Mouse (Mus musculus): ENCODE results near the gene Hsd3b7. TPM values are rescaled to one million over a fixed set of nuclear protein-coding genes. Genes with fewer than 3 reads are reported as not detected.

Gene Hsd3b7
- polyA plus RNA-seq, 1 experiment from 2014 or later, result 24.9 TPM

DNA sequence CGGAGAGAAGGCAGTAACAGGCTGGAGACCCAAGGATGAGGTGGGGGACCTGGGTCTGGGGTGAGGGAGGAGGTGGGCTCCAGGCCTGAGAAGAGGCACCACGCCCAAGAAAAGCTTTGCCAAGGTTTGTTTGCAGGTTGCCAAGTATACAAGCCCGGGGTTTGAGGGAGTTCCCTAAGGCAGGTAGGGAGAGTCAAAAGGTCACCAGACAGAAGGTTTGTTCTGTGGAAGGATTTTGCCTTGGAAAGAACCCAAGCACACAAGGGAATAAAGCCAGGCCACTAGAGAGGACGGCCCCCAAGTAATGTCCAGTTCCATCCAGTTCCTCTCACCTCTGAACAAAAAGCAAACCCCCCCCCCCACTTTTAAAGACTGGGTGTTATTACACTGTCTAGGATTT is 10.8 kb downstream of the Hsd3b7 start:
- Histone ChIP-seq H3K36me3 (ENCODE audit: control insufficient read depth, insufficient read depth) (no peaks in the 10 kb centered on the region), H3K4me2 (ENCODE audit: low read depth, low read length) (no peak overlapping the region), H3K4me3 (ENCODE audit: low read length) (no peak overlapping the region), H3K4me1 (ENCODE audit: control insufficient read depth, insufficient read depth, low read length) (peaks cover 16% of the 10 kb centered on the region), H3K27me3 (ENCODE audit: control insufficient read depth, insufficient read depth, low read length) (no peaks in the 10 kb centered on the region), H3K9ac (ENCODE audit: low read length) (no peak overlapping the region), H3K9me3 (replicated peaks; ENCODE audit: control insufficient read depth, low read length) (no peaks in the 10 kb centered on the region), H3K27ac (ENCODE audit: low read length) (no peak overlapping the region)
- ATAC-seq (replicated peaks; ENCODE audit: extremely low read depth, insufficient read depth, low FRiP score), result no peak
- 74% methylated on average over 4 of the region's 4 CpGs for WGBS

DNA sequence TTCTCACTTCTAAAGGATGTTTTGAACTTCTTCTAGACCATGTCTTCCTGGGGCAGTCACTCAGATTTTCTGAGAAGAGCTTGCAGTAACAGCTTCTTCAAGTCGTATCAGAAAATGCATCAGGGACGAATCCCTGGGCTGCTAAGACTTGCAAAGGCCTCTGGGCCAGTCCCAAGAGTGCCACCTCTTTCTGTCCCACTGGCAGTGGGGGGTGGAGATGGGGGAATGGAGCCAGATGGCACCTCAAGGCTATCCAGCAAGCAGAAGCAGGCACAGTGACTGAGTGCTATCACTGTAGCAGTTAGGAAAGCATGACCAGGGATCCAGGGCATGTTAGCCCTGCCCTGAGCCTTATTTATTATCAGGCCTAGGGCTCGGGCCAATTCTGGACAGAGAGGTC is 11.9 kb downstream of the Hsd3b7 start:
- H3K9ac ChIP-seq (ENCODE audit: low read length), result no peak overlapping the region
- H3K9me3 ChIP-seq (replicated peaks; ENCODE audit: control insufficient read depth, low read length), result no peaks in the 10 kb centered on the region
- no peaks in the 10 kb centered on the region for H3K27me3 ChIP-seq (ENCODE audit: control insufficient read depth, insufficient read depth, low read length)
- H3K4me3 ChIP-seq (ENCODE audit: low read length), result no peak overlapping the region
- no peak for ATAC-seq (replicated peaks; ENCODE audit: extremely low read depth, insufficient read depth, low FRiP score)
- no peak overlapping the region for H3K4me2 ChIP-seq (ENCODE audit: low read depth, low read length)
- no peak overlapping the region for H3K27ac ChIP-seq (ENCODE audit: low read length)
- H3K4me1 ChIP-seq (ENCODE audit: control insufficient read depth, insufficient read depth, low read length), result peaks cover 18% of the 10 kb centered on the region
- 78% methylated on average over 3 of the region's 3 CpGs for WGBS
- H3K36me3 ChIP-seq (ENCODE audit: control insufficient read depth, insufficient read depth), result no peaks in the 10 kb centered on the region

DNA sequence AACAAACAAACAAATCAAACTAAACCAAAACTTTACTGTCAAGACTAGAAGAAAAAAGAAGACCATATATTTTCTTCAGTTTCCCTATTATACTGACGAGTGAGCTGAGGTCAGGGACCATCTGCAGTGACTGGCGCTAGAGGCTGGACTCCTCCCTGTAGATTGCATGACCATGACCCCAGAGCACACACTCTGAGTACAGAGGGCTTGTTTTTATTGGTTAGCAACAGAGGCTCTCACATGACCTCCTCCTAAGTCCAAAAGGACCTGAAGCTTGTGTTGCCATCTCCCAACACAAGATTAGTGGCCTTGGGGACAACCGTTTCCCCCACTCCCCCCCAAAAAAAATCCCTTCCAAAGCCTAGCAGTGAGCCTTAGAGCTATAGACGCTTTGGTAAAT is 13.4 kb downstream of the Hsd3b7 start:
- Histone ChIP-seq H3K27ac (ENCODE audit: low read length) (peak overlapping the region; percentile 92), H3K4me3 (ENCODE audit: low read length) (no peak overlapping the region), H3K4me2 (ENCODE audit: low read depth, low read length) (peak overlapping the region; percentile 47), H3K9ac (ENCODE audit: low read length) (peak overlapping the region; percentile 54; the same call in 1 of the 2 replicates), H3K27me3 (ENCODE audit: control insufficient read depth, insufficient read depth, low read length) (no peaks in the 10 kb centered on the region), H3K9me3 (replicated peaks; ENCODE audit: control insufficient read depth, low read length) (no peaks in the 10 kb centered on the region), H3K4me1 (ENCODE audit: control insufficient read depth, insufficient read depth, low read length) (peaks cover 18% of the 10 kb centered on the region), H3K36me3 (ENCODE audit: control insufficient read depth, insufficient read depth) (no peaks in the 10 kb centered on the region)
- 59% methylated on average over 4 of the region's 4 CpGs for WGBS
- peak; percentile 62; the same call in 1 of the 2 replicates for ATAC-seq (replicated peaks; ENCODE audit: extremely low read depth, insufficient read depth, low FRiP score)

DNA sequence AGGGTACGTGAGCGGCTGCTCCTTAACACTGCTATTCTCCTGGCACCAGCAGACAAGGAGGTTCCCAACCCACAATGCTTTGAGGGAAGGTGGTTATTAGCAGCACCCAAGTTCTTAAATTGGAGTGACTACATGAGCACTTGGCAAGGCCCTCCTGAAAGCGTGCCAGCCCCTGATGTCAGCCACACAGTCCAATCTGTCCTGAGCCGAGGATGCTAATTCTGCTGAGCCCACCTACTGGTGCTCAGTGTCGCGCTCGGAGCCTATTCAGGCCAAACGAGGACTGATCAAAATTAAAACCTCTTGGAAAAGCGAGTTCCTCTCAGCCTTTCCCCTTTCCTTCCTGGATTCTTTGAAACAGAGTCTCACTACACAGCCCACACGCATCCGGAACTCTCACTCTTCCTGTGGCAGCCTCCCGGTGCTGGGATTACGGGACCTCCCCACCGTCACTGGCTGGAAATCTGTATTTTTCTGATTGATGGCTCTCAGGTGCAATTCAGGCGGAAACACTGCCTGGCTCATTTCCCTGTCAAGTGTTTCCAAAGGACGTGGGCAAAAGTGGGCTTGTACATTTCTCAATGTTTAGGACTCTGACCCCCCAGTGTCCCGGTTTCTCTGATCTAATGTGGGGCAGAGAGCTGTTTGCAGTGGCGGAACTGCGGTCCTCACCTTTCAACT is 14.0 kb downstream of the Hsd3b7 start:
- ATAC-seq (replicated peaks; ENCODE audit: extremely low read depth, insufficient read depth, low FRiP score), result peak; percentile 84
- Histone ChIP-seq H3K27ac (ENCODE audit: low read length) (peak overlapping the region; percentile 92), H3K9me3 (replicated peaks; ENCODE audit: control insufficient read depth, low read length) (no peaks in the 10 kb centered on the region), H3K4me1 (ENCODE audit: control insufficient read depth, insufficient read depth, low read length) (peaks cover 18% of the 10 kb centered on the region), H3K4me2 (ENCODE audit: low read depth, low read length) (peak overlapping the region; percentile 47), H3K36me3 (ENCODE audit: control insufficient read depth, insufficient read depth) (no peaks in the 10 kb centered on the region), H3K9ac (ENCODE audit: low read length) (peak overlapping the region; percentile 54; the same call in 1 of the 2 replicates), H3K27me3 (ENCODE audit: control insufficient read depth, insufficient read depth, low read length) (no peaks in the 10 kb centered on the region), H3K4me3 (ENCODE audit: low read length) (no peak overlapping the region)
- 67% methylated on average over 19 of the region's 19 CpGs for WGBS

DNA sequence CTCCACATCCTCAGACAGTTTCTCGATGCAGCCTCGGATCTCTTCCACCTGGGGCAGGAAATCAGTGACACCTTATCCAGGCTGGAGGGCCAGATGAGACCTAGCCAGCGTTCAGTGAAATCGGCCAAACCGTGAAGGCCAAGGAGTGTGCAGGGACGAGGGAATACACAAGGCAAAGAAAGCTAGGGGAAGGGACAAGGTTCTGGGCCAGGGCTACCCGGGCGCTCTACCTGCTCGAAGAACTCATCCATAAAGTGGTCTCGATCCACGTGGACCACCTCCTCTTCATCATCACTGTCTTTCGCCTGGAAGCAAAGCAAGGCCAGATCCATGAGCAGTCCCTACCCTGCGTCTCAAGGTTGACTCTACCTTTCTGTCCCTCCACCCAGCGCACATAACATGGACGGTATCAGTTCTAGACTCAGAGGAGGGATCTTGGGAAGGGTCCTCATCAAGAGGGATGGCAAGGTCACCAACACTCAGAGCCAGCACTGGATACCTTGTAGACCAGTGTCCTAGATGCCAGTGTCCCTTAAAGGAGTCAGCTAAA is 14.8 kb downstream of the Hsd3b7 start:
- 86% methylated on average over 15 of the region's 15 CpGs for WGBS
- H3K36me3 ChIP-seq (ENCODE audit: control insufficient read depth, insufficient read depth), result no peaks in the 10 kb centered on the region
- peak overlapping the region; percentile 2; the same call in 1 of the 2 replicates for H3K27ac ChIP-seq (ENCODE audit: low read length)
- H3K4me2 ChIP-seq (ENCODE audit: low read depth, low read length), result no peak overlapping the region
- H3K9me3 ChIP-seq (replicated peaks; ENCODE audit: control insufficient read depth, low read length), result no peaks in the 10 kb centered on the region
- peaks cover 18% of the 10 kb centered on the region for H3K4me1 ChIP-seq (ENCODE audit: control insufficient read depth, insufficient read depth, low read length)
- no peak overlapping the region for H3K9ac ChIP-seq (ENCODE audit: low read length)
- no peak for ATAC-seq (replicated peaks; ENCODE audit: extremely low read depth, insufficient read depth, low FRiP score)
- no peak overlapping the region for H3K4me3 ChIP-seq (ENCODE audit: low read length)
- no peaks in the 10 kb centered on the region for H3K27me3 ChIP-seq (ENCODE audit: control insufficient read depth, insufficient read depth, low read length)

DNA sequence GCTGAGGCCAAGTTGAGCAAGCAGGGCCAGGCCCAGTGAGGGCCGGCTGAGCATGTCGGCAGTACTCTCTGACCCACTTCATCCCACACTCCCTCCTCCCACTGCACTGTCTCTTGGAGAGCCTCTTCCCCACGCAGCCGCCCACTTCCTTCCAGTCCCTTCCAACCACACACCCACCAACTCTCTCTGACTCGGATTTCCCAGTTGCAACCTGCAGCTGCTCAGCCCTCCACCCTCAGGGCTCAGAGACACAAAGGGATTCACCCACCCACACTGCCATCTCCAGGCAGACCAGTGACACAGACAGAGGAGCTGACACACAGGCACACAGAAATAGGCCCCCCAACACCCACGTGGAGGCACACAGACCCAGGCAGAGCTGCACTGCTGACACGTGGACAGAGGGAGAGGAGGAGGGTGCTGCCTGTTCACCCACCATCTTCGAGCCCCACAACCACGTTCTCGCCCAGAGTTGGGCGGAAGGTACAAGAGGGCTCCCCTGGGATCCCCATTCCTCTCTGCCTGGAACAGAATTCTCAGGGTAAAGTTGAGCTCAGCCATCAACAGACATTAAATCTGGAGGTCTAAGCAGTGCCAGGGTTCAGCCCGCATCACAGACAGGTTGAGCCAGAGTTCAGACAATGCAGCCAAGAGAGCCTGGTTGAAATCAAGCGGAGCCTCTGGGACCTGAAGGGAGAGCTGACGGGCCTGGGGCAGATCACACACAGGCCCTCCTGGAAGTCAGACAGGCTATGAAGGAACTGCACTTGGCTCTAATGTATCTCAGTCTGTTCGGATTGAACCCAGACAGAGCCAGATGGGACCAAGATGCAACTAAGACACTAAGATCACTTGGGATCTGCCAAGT is 15.8 kb downstream of the Hsd3b7 start:
- no peaks in the 10 kb centered on the region for H3K36me3 ChIP-seq (ENCODE audit: control insufficient read depth, insufficient read depth)
- no peak overlapping the region for H3K4me3 ChIP-seq (ENCODE audit: low read length)
- H3K9ac ChIP-seq (ENCODE audit: low read length), result no peak overlapping the region; the same call in 1 of the 2 replicates
- ATAC-seq (replicated peaks; ENCODE audit: extremely low read depth, insufficient read depth, low FRiP score), result peak; percentile 23; the same call in 1 of the 2 replicates
- H3K4me1 ChIP-seq (ENCODE audit: control insufficient read depth, insufficient read depth, low read length), result peaks cover 18% of the 10 kb centered on the region
- WGBS, result 50% methylated on average over 15 of the region's 15 CpGs
- H3K27me3 ChIP-seq (ENCODE audit: control insufficient read depth, insufficient read depth, low read length), result no peaks in the 10 kb centered on the region
- no peak overlapping the region for H3K27ac ChIP-seq (ENCODE audit: low read length)
- no peaks in the 10 kb centered on the region for H3K9me3 ChIP-seq (replicated peaks; ENCODE audit: control insufficient read depth, low read length)
- H3K4me2 ChIP-seq (ENCODE audit: low read depth, low read length), result no peak overlapping the region

DNA sequence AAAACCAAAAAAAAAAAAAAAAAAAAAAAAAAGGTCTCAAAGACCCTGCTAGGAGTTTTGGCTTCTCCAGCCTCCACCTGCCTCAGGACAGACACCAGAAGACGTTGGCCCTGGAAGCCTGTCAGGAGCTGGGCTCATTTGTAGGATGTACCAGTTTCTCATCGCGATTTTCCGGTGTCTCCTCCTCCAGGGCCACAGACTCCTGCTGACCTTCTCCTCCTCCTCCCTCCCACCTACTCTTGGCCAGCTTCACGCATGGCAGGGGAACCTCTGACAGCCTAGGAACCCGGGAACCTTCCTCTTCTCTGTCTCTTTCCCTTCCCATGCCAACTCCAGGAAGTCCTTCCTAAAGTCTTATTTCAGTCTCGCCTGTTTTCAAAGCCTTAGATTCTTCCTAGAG is 16.6 kb downstream of the Hsd3b7 start:
- H3K4me1 ChIP-seq (ENCODE audit: control insufficient read depth, insufficient read depth, low read length), result peaks cover 18% of the 10 kb centered on the region
- no peak for ATAC-seq (replicated peaks; ENCODE audit: extremely low read depth, insufficient read depth, low FRiP score)
- WGBS, result 68% methylated on average over 7 of the region's 7 CpGs

DNA sequence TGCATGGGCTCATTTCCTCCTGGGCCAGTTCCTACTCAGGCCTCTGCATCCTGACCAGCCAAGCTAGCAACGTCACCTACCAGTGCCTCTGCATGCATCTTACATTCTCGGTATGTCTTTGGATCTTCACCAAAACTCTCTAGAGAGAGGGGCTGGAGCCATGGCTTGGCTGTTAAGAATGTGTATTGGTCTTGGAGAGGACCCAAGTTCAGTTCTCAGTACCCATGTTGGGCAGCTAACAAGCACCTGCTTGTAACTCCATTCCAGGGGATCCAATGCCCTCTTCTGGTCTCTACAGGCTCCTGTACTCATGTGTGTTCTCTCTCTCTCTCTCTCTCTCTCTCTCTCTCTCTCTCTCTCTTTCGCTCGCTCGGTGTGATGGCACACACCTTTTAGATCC is 17.4 kb downstream of the Hsd3b7 start:
- Histone ChIP-seq H3K4me3 (ENCODE audit: low read length) (no peak overlapping the region), H3K9ac (ENCODE audit: low read length) (no peak overlapping the region), H3K4me1 (ENCODE audit: control insufficient read depth, insufficient read depth, low read length) (peaks cover 18% of the 10 kb centered on the region), H3K27ac (ENCODE audit: low read length) (no peak overlapping the region), H3K36me3 (ENCODE audit: control insufficient read depth, insufficient read depth) (no peaks in the 10 kb centered on the region), H3K9me3 (replicated peaks; ENCODE audit: control insufficient read depth, low read length) (no peaks in the 10 kb centered on the region), H3K27me3 (ENCODE audit: control insufficient read depth, insufficient read depth, low read length) (no peaks in the 10 kb centered on the region), H3K4me2 (ENCODE audit: low read depth, low read length) (no peak overlapping the region)
- 83% methylated on average over 5 of the region's 5 CpGs for WGBS
- ATAC-seq (replicated peaks; ENCODE audit: extremely low read depth, insufficient read depth, low FRiP score), result no peak

More for the DNA sequence above, 16.6 kb downstream of the Hsd3b7 start:
- Histone ChIP-seq H3K27ac (ENCODE audit: low read length) (no peak overlapping the region), H3K4me3 (ENCODE audit: low read length) (no peak overlapping the region), H3K9me3 (replicated peaks; ENCODE audit: control insufficient read depth, low read length) (no peaks in the 10 kb centered on the region), H3K27me3 (ENCODE audit: control insufficient read depth, insufficient read depth, low read length) (no peaks in the 10 kb centered on the region), H3K9ac (ENCODE audit: low read length) (no peak overlapping the region), H3K4me2 (ENCODE audit: low read depth, low read length) (no peak overlapping the region), H3K36me3 (ENCODE audit: control insufficient read depth, insufficient read depth) (no peaks in the 10 kb centered on the region)
